Mouse (Mus musculus) heart, postnatal 0 days (tissue): Measurements from ENCODE around the gene Fgfr2. TPM values are rescaled to one million over a fixed set of nuclear protein-coding genes. Genes with fewer than 3 reads are reported as not detected.
A peak's percentile ranks its signal among the peaks of the same experiment; 100 is the strongest.

ENCODE experiments used
- ATAC-seq: fragments of 200-750 bp; cut with Nextera tagmentation; 2 replicates; pipeline ENCODE4 v1.8.0; 2017; ENCODE audit warnings: low read depth, moderate number of reproducible peaks, moderate library complexity; ENCODE audit not compliant: insufficient read depth
- DNase-seq: peaks from one replicate; pipeline ENCODE4 v3.0.0-alpha.2; 2016; ENCODE audit warnings: low spot score
- H3K27ac ChIP-seq: fragments of 300-500 bp; sonication (generic); 2 replicates; pipeline ENCODE4 v1.5.1; 2014; ENCODE audit warnings: low read depth, mild to moderate bottlenecking
- H3K27me3 ChIP-seq: fragments of 300-500 bp; sonication (generic); 2 replicates; pipeline ENCODE4 v1.6.1; 2014; ENCODE audit warnings: low read length, mixed read lengths; ENCODE audit not compliant: control insufficient read depth, insufficient read depth
- H3K36me3 ChIP-seq: fragments of 300-500 bp; sonication (generic); replicated peaks from 2 replicates; pipeline ENCODE4 v1.6.1; 2014; ENCODE audit warnings: low read length, mixed read lengths; ENCODE audit not compliant: control insufficient read depth, insufficient read depth
- H3K4me1 ChIP-seq: fragments of 300-500 bp; sonication (generic); 2 replicates; pipeline ENCODE4 v1.6.1; 2014; ENCODE audit warnings: antibody characterized with exemption; ENCODE audit not compliant: control insufficient read depth, insufficient read depth
- H3K4me2 ChIP-seq: fragments of 300-500 bp; sonication (generic); 2 replicates; pipeline ENCODE4 v1.6.1; 2014; ENCODE audit warnings: low read depth, mild to moderate bottlenecking, low read length, moderate library complexity
- H3K4me3 ChIP-seq: fragments of 300-500 bp; sonication (generic); 2 replicates; pipeline ENCODE4 v1.5.1; 2014; ENCODE audit warnings: low read depth, low read length
- H3K9ac ChIP-seq: fragments of 300-500 bp; sonication (generic); replicated peaks from 2 replicates; pipeline ENCODE4 v1.6.1; 2014; ENCODE audit warnings: low read depth, low read length, mixed read lengths
- H3K9me3 ChIP-seq: fragments of 300-500 bp; sonication (generic); replicated peaks from 2 replicates; pipeline ENCODE4 v1.6.1; 2016; ENCODE audit warnings: low read length; ENCODE audit not compliant: control insufficient read depth
- CTCF ChIP-seq: IDR thresholded peaks from 2 replicates; pipeline ENCODE4 v1.5.1; 2016; ENCODE audit warnings: antibody characterized with exemption, control low read depth, low read depth
- EP300 ChIP-seq: IDR thresholded peaks from 2 replicates; pipeline ENCODE4 v1.6.1; 2016; ENCODE audit warnings: antibody characterized with exemption, low read depth
- WGBS: fragments of 180-500 bp; shearing (Covaris S2); extraction: QIAGEN DNeasy Blood & Tissue Kit; methylation state at CpG from one replicate; pipeline ENCODE4 v1.1.7; 2014; 5-methylcytosine and 5-hydroxymethylcytosine counted together
- polyA plus RNA-seq: library from polyadenylated mRNA; unstranded; fragments of >200 nt; fragmentation: Nextera tagmentation; extraction: Ambion mirVana; gene quantifications from 2 replicates; pipeline ENCODE4 v1.2.1, GENCODE M21; 2015
- total RNA-seq: library from RNA; depleted of rRNA; stranded (reverse); fragments of >200 nt; gene quantifications from 2 replicates; pipeline ENCODE4 v1.2.3, GENCODE M21; 2014; ENCODE audit warnings: low replicate concordance

Fgfr2 gene
- total and polyA plus RNA-seq, 2 experiments from 2014 or later: 3.8 to 11.5 TPM

DNA sequence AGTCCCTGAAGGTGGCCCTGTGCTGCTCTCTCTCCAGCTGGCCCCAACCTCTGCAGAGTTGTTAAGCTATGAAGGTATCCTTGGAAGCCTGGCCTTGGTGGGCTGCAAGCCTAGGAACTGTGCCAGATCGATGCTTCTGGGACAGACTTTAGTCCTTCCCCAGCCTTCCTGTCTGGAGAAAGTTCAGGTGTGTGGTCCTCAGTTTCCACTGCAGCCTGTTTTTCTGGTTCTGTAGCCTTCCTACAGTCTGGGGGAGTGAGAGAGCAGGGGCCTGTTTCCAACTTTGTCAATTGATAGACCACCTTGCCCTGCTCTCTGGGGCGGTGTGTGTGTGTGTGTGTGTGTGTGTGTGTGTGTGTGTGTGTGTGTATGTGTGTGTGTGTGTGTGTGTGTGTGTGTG, 2431.2 kb downstream of the Fgfr2 start:
- Histone ChIP-seq H3K9me3 (no peaks in the 10 kb centered on the region), H3K4me1 (peaks cover 51% of the 10 kb centered on the region), H3K27ac (peak overlapping the region; percentile 84), H3K27me3 (no peaks in the 10 kb centered on the region), H3K4me3 (0 out of 2 replicates have a peak overlapping the region, but pooled peaks have one; percentile 51), H3K36me3 (no peaks in the 10 kb centered on the region), H3K9ac (peak overlapping the region; percentile 13; the same call in 1 of the 2 replicates), H3K4me2 (peak overlapping the region; percentile 70)
- no peak for DNase-seq
- no peak for TF ChIP-seq EP300
- no peak for TF ChIP-seq CTCF
- ATAC-seq: no peak
- 35% methylated on average over 2 of the region's 2 CpGs for WGBS

- Histone ChIP-seq H3K4me2 (no peak overlapping the region), H3K27ac (no peak overlapping the region), H3K9me3 (no peaks in the 10 kb centered on the region), H3K36me3 (no peaks in the 10 kb centered on the region), H3K4me1 (peaks cover 51% of the 10 kb centered on the region), H3K9ac (no peak overlapping the region), H3K27me3 (no peaks in the 10 kb centered on the region), H3K4me3 (no peak overlapping the region)
- no peak for ATAC-seq
- TF ChIP-seq CTCF (no peak), EP300 (no peak)
- no peak for DNase-seq
- WGBS: 55% methylated on average over 6 of the region's 6 CpGs
Observed at GRCm38 (mm10) chr7:130690869-130691268, 2432.3 kb downstream of the Fgfr2 start.

DNA sequence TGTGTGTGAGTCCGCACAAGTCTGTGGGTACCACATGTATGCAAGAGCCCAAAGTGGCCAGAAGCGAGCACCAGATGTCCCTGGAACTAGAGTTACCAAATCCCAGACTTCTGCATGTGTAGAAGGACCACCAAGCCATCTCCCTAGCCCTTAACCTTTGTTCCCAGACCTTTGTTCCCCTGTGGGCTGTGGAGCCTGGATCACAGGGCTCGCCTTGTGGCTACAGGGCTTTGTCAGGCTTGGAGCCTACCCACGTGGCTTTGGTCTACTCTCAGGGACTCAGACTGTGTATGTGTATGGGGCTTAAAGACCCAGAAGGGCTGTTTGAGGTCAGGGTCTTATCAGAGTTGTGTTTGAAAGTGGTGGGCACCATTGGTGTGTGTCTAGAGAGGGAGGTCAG, 2434.5 kb downstream of the Fgfr2 start:
- DNase-seq: no peak
- no peak for ATAC-seq
- no peak overlapping the region for H3K4me3 ChIP-seq
- no peaks in the 10 kb centered on the region for H3K36me3 ChIP-seq
- TF ChIP-seq EP300 (no peak), CTCF (no peak)
- H3K27me3 ChIP-seq: no peaks in the 10 kb centered on the region
- H3K27ac ChIP-seq: no peak overlapping the region
- H3K4me1 ChIP-seq: peaks cover 39% of the 10 kb centered on the region
- no peaks in the 10 kb centered on the region for H3K9me3 ChIP-seq
- H3K4me2 ChIP-seq: no peak overlapping the region
- WGBS: 88% methylated on average over 4 of the region's 4 CpGs
- H3K9ac ChIP-seq: no peak overlapping the region

- no peak overlapping the region for H3K4me3 ChIP-seq
- 0 out of 2 replicates have a peak, but pooled peaks cover 19% of the 10 kb centered on the region for H3K36me3 ChIP-seq
- peaks cover 24% of the 10 kb centered on the region for H3K4me1 ChIP-seq
- ATAC-seq: peak; percentile 84
- DNase-seq: peak; percentile 87
- peak; percentile 76; the same call in 1 of the 2 replicates for TF ChIP-seq EP300
- TF ChIP-seq CTCF: no peak
- no peaks in the 10 kb centered on the region for H3K27me3 ChIP-seq
- H3K9ac ChIP-seq: no peak overlapping the region
- 13% methylated on average over 4 of the region's 4 CpGs for WGBS
- no peak overlapping the region for H3K4me2 ChIP-seq
- peak overlapping the region; percentile 41 for H3K27ac ChIP-seq
- H3K9me3 ChIP-seq: no peaks in the 10 kb centered on the region
Observed at GRCm38 (mm10) chr7:130681798-130682197, 2441.4 kb downstream of the Fgfr2 start.

- peak; percentile 65 for DNase-seq
- Histone ChIP-seq H3K4me3 (no peak overlapping the region), H3K4me2 (no peak overlapping the region), H3K9me3 (no peaks in the 10 kb centered on the region), H3K27ac (peak overlapping the region; percentile 61), H3K27me3 (no peaks in the 10 kb centered on the region), H3K9ac (no peak overlapping the region), H3K36me3 (peaks cover 37% of the 10 kb centered on the region), H3K4me1 (peaks cover 34% of the 10 kb centered on the region)
- no peak for TF ChIP-seq EP300
- no peak for TF ChIP-seq CTCF
- 39% methylated on average over 6 of the region's 6 CpGs for WGBS
- peak; percentile 36 for ATAC-seq
Observed at GRCm38 (mm10) chr7:130678414-130678813, 2444.7 kb downstream of the Fgfr2 start.
